Mouse (Mus musculus) heart, postnatal 0 days (tissue): ENCODE measurements around the gene Dapk2.

ENCODE experiments used
- CTCF ChIP-seq: IDR thresholded peaks from 2 replicates; pipeline ENCODE4 v1.5.1; 2016; ENCODE audit warnings: antibody characterized with exemption, control low read depth, low read depth
- EP300 ChIP-seq: IDR thresholded peaks from 2 replicates; pipeline ENCODE4 v1.6.1; 2016; ENCODE audit warnings: antibody characterized with exemption, low read depth

DNA sequence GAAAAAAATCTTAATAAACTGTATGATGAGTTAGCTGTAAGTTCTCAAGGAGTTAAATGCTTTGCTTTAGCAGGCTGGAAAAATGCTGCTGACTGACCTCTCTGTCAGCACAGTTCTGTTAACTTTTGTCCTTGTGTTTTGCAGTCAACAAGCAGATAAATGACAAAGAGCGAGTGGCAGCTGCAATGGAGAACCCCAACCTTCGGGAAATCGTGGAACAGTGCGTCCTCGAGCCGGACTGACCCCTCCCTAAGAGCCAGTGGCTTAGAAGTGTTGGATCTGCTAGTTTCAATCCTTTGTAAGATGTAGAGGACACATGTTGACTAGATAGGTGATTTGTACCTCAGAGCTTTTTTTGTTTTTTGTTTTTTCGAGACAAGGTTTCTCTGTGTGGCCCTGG is 19.8 kb upstream of the Dapk2 start:
- TF ChIP-seq CTCF (no peak), EP300 (no peak)
